Mouse (Mus musculus): ENCODE results near the gene Usp45. TPM values are rescaled to one million over a fixed set of nuclear protein-coding genes. Genes with fewer than 3 reads are reported as not detected.

Gene Usp45
- polyA plus RNA-seq, 1 experiment from 2014 or later = 10.8 TPM

GRCm38 (mm10) chr4:21807204-21807603 lies 40.2 kb downstream of the Usp45 start:
- Histone ChIP-seq H3K4me3 (no peak overlapping the region), H3K27me3 (replicated peaks; ENCODE audit: low read depth, poor library complexity, severe bottlenecking) (no peaks in the 10 kb centered on the region), H3K9me3 (no peaks in the 10 kb centered on the region), H3K4me1 (no peaks in the 10 kb centered on the region), H3K27ac (replicated peaks) (no peak overlapping the region), H3K36me3 (replicated peaks) (peaks cover 59% of the 10 kb centered on the region)
- 76% methylated on average over 5 of the region's 5 CpGs for WGBS
- DNase-seq (ENCODE audit: low spot score) = no peak

- Histone ChIP-seq H3K36me3 (replicated peaks) (peaks cover 41% of the 10 kb centered on the region), H3K27me3 (replicated peaks; ENCODE audit: low read depth, poor library complexity, severe bottlenecking) (no peaks in the 10 kb centered on the region), H3K4me3 (no peak overlapping the region), H3K9me3 (no peaks in the 10 kb centered on the region), H3K4me1 (no peaks in the 10 kb centered on the region), H3K27ac (replicated peaks) (no peak overlapping the region)
- 87% methylated on average over 3 of the region's 3 CpGs for WGBS
- DNase-seq (ENCODE audit: low spot score) = no peak
Measured at GRCm38 (mm10) chr4:21810608-21811007, 43.7 kb downstream of the Usp45 start.

- H3K4me3 ChIP-seq = no peak overlapping the region
- H3K4me1 ChIP-seq = no peaks in the 10 kb centered on the region
- H3K36me3 ChIP-seq (replicated peaks) = peaks cover 51% of the 10 kb centered on the region
- H3K27ac ChIP-seq (replicated peaks) = no peak overlapping the region
- no peak for DNase-seq (ENCODE audit: low spot score)
- H3K27me3 ChIP-seq (replicated peaks; ENCODE audit: low read depth, poor library complexity, severe bottlenecking) = no peaks in the 10 kb centered on the region
- no peaks in the 10 kb centered on the region for H3K9me3 ChIP-seq
- WGBS = 93% methylated on average over 6 of the region's 6 CpGs
Measured at GRCm38 (mm10) chr4:21812635-21813034, 45.7 kb downstream of the Usp45 start.

GRCm38 (mm10) chr4:21814029-21814428 lies 47.1 kb downstream of the Usp45 start:
- peak; percentile 64 for DNase-seq (ENCODE audit: low spot score)
- Histone ChIP-seq H3K27me3 (replicated peaks; ENCODE audit: low read depth, poor library complexity, severe bottlenecking) (no peaks in the 10 kb centered on the region), H3K4me3 (no peak overlapping the region), H3K9me3 (no peaks in the 10 kb centered on the region), H3K27ac (replicated peaks) (no peak overlapping the region), H3K4me1 (no peaks in the 10 kb centered on the region), H3K36me3 (replicated peaks) (peaks cover 58% of the 10 kb centered on the region)
- 42% methylated on average over 2 of the region's 2 CpGs for WGBS

GRCm38 (mm10) chr4:21826616-21827015 lies 59.7 kb downstream of the Usp45 start:
- Histone ChIP-seq H3K27me3 (replicated peaks; ENCODE audit: low read depth, poor library complexity, severe bottlenecking) (no peaks in the 10 kb centered on the region), H3K4me3 (no peak overlapping the region), H3K9me3 (no peaks in the 10 kb centered on the region), H3K4me1 (no peaks in the 10 kb centered on the region), H3K27ac (replicated peaks) (no peak overlapping the region), H3K36me3 (replicated peaks) (peaks cover 46% of the 10 kb centered on the region)
- no peak for DNase-seq (ENCODE audit: low spot score)
- 90% methylated on average over 2 of the region's 2 CpGs for WGBS

GRCm38 (mm10) chr4:21832844-21833243 lies 65.9 kb downstream of the Usp45 start:
- H3K4me1 ChIP-seq = no peaks in the 10 kb centered on the region
- H3K27ac ChIP-seq (replicated peaks) = no peak overlapping the region
- H3K27me3 ChIP-seq (replicated peaks; ENCODE audit: low read depth, poor library complexity, severe bottlenecking) = no peaks in the 10 kb centered on the region
- H3K4me3 ChIP-seq = no peak overlapping the region
- DNase-seq (ENCODE audit: low spot score) = no peak
- H3K9me3 ChIP-seq = no peaks in the 10 kb centered on the region
- 93% methylated on average over 8 of the region's 8 CpGs for WGBS
- peaks cover 39% of the 10 kb centered on the region for H3K36me3 ChIP-seq (replicated peaks)

GRCm38 (mm10) chr4:21847481-21848286 lies 80.7 kb downstream of the Usp45 start, which contains the start of gene Pnisr:
Gene Pnisr (plus strand): TSS chr4:21847583.
- peak; percentile 93 for DNase-seq (ENCODE audit: low spot score)
- peak within 1 kb of the TSS; percentile 90 for H3K4me3 ChIP-seq
- peaks cover 16% of the 10 kb centered on the region for H3K4me1 ChIP-seq
- no peaks in the 10 kb centered on the region for H3K27me3 ChIP-seq (replicated peaks; ENCODE audit: low read depth, poor library complexity, severe bottlenecking)
- WGBS = under 1% methylated on average over 50 of the region's 50 CpGs
- peak within 1 kb of the TSS; percentile 99 for H3K27ac ChIP-seq (replicated peaks)
- no peaks in the 10 kb centered on the region for H3K9me3 ChIP-seq
- peaks cover 5% of the 10 kb centered on the region; the same call in 1 of the 2 replicates for H3K36me3 ChIP-seq (replicated peaks)

GRCm38 (mm10) chr4:21848287-21848630 lies 81.3 kb downstream of the Usp45 start:
- peak overlapping the region; percentile 99 for H3K27ac ChIP-seq (replicated peaks)
- H3K9me3 ChIP-seq = no peaks in the 10 kb centered on the region
- peak; percentile 93 for DNase-seq (ENCODE audit: low spot score)
- H3K36me3 ChIP-seq (replicated peaks) = peaks cover 9% of the 10 kb centered on the region; the same call in 1 of the 2 replicates
- under 1% methylated on average over 24 of the region's 24 CpGs for WGBS
- H3K27me3 ChIP-seq (replicated peaks; ENCODE audit: low read depth, poor library complexity, severe bottlenecking) = no peaks in the 10 kb centered on the region
- H3K4me1 ChIP-seq = peaks cover 16% of the 10 kb centered on the region
- peak overlapping the region; percentile 90 for H3K4me3 ChIP-seq

- Histone ChIP-seq H3K27ac (replicated peaks) (no peak overlapping the region), H3K4me1 (no peaks in the 10 kb centered on the region), H3K9me3 (no peaks in the 10 kb centered on the region), H3K4me3 (no peak overlapping the region), H3K36me3 (replicated peaks) (peaks cover 92% of the 10 kb centered on the region), H3K27me3 (replicated peaks; ENCODE audit: low read depth, poor library complexity, severe bottlenecking) (no peaks in the 10 kb centered on the region)
- no peak for DNase-seq (ENCODE audit: low spot score)
- 57% methylated on average over 1 of the region's 1 CpGs for WGBS
Measured at GRCm38 (mm10) chr4:21857481-21857880, 90.5 kb downstream of the Usp45 start.

- no peak for DNase-seq (ENCODE audit: low spot score)
- Histone ChIP-seq H3K27ac (replicated peaks) (no peak overlapping the region), H3K9me3 (no peaks in the 10 kb centered on the region), H3K4me3 (no peak overlapping the region), H3K36me3 (replicated peaks) (peaks cover 95% of the 10 kb centered on the region), H3K27me3 (replicated peaks; ENCODE audit: low read depth, poor library complexity, severe bottlenecking) (no peaks in the 10 kb centered on the region), H3K4me1 (no peaks in the 10 kb centered on the region)
- WGBS = 96% methylated on average over 1 of the region's 1 CpGs
Measured at GRCm38 (mm10) chr4:21865226-21865625, 98.3 kb downstream of the Usp45 start.

GRCm38 (mm10) chr4:21878776-21879175 lies 111.8 kb downstream of the Usp45 start:
- peak overlapping the region; percentile 78 for H3K4me3 ChIP-seq
- H3K27ac ChIP-seq (replicated peaks) = no peak overlapping the region
- no peaks in the 10 kb centered on the region for H3K9me3 ChIP-seq
- no peaks in the 10 kb centered on the region for H3K27me3 ChIP-seq (replicated peaks; ENCODE audit: low read depth, poor library complexity, severe bottlenecking)
- no peaks in the 10 kb centered on the region for H3K4me1 ChIP-seq
- peaks cover 33% of the 10 kb centered on the region for H3K36me3 ChIP-seq (replicated peaks)
- no peak for DNase-seq (ENCODE audit: low spot score)
- 41% methylated on average over 6 of the region's 6 CpGs for WGBS

GRCm38 (mm10) chr4:21879565-21880220 lies 112.7 kb downstream of the Usp45 start, which contains the start of gene Coq3:
Gene Coq3 (plus strand): TSS chr4:21879673.
- H3K36me3 ChIP-seq (replicated peaks) = peaks cover 25% of the 10 kb centered on the region
- WGBS = under 1% methylated on average over 51 of the region's 51 CpGs
- peak; percentile 86 for DNase-seq (ENCODE audit: low spot score)
- H3K4me1 ChIP-seq = no peaks in the 10 kb centered on the region
- no peaks in the 10 kb centered on the region for H3K27me3 ChIP-seq (replicated peaks; ENCODE audit: low read depth, poor library complexity, severe bottlenecking)
- H3K4me3 ChIP-seq = peak within 1 kb of the TSS; percentile 78
- H3K9me3 ChIP-seq = no peaks in the 10 kb centered on the region
- peak within 1 kb of the TSS; percentile 93 for H3K27ac ChIP-seq (replicated peaks)

GRCm38 (mm10) chr4:21882806-21883205 lies 115.8 kb downstream of the Usp45 start:
- H3K4me1 ChIP-seq = no peaks in the 10 kb centered on the region
- H3K27me3 ChIP-seq (replicated peaks; ENCODE audit: low read depth, poor library complexity, severe bottlenecking) = no peaks in the 10 kb centered on the region
- no peaks in the 10 kb centered on the region for H3K36me3 ChIP-seq (replicated peaks)
- DNase-seq (ENCODE audit: low spot score) = no peak
- H3K27ac ChIP-seq (replicated peaks) = no peak overlapping the region
- H3K4me3 ChIP-seq = no peak overlapping the region
- H3K9me3 ChIP-seq = no peaks in the 10 kb centered on the region
- 93% methylated on average over 6 of the region's 6 CpGs for WGBS

All from embryonic facial prominence, embryonic 10.5 days (tissue).